Mouse (Mus musculus) MEL (cell line): ENCODE data around the gene Tra2b. TPM values are rescaled to one million over a fixed set of nuclear protein-coding genes. Genes with fewer than 3 reads are reported as not detected.

Experiments
- DNase-seq: peaks from one replicate; pipeline ENCODE4 v3.0.0; 2011; ENCODE audit warnings: low read depth, low spot score
- H3K27ac ChIP-seq: 2 replicates; pipeline ENCODE4 v1.5.1; 2012; ENCODE audit warnings: low read depth, mild to moderate bottlenecking, control low read depth, low read length, moderate library complexity; ENCODE audit not compliant: control insufficient read depth
- H3K27me3 ChIP-seq, 2 experiments: fragments of 150-350 bp in 1 of 2; sonication (generic) in 1 of 2; 2 replicates each; pipeline ENCODE4 v1.6.1; 2012; ENCODE audit warnings: low read length in 2 of 2, mild to moderate bottlenecking in 2 of 2, improper control_type of control experiment in 1 of 2, moderate library complexity in 1 of 2; ENCODE audit not compliant: insufficient read depth in 2 of 2, control insufficient read depth in 1 of 2
- H3K36me3 ChIP-seq, 2 experiments: 2 replicates each; pipeline ENCODE4 v1.6.1; 2012 to 2014; ENCODE audit warnings: low read length in 2 of 2, improper control_type of control experiment in 1 of 2, inconsistent platforms in 1 of 2, mild to moderate bottlenecking in 1 of 2; ENCODE audit not compliant: insufficient read depth in 2 of 2, control insufficient read depth in 1 of 2
- H3K4me1 ChIP-seq, 2 experiments: fragments of 150-350 bp in 1 of 2; sonication (generic) in 1 of 2; 2 replicates each; pipeline ENCODE4 v1.6.1; 2012; ENCODE audit warnings: low read length in 2 of 2, improper control_type of control experiment in 1 of 2, mild to moderate bottlenecking in 1 of 2; ENCODE audit not compliant: insufficient read depth in 2 of 2, control insufficient read depth in 1 of 2
- H3K4me3 ChIP-seq, 2 experiments: fragments of 150-350 bp in 1 of 2; sonication (generic) in 1 of 2; 2 replicates each; pipeline ENCODE4 v1.5.1; 2012; ENCODE audit warnings: low read depth in 2 of 2, low read length in 2 of 2, mild to moderate bottlenecking in 2 of 2, moderate library complexity in 2 of 2, control low read depth in 1 of 2, improper control_type of control experiment in 1 of 2; ENCODE audit not compliant: control insufficient read depth in 1 of 2, insufficient read depth in 1 of 2
- H3K79me2 ChIP-seq: 2 replicates; pipeline ENCODE4 v1.6.1; 2012; ENCODE audit warnings: mild to moderate bottlenecking, low read length, moderate library complexity; ENCODE audit not compliant: control insufficient read depth, poor library complexity, insufficient read depth
- H3K9ac ChIP-seq: 2 replicates; pipeline ENCODE4 v1.6.1; 2012; ENCODE audit warnings: low read depth, mild to moderate bottlenecking, control low read depth, low read length, moderate library complexity; ENCODE audit not compliant: control insufficient read depth, poor library complexity, severe bottlenecking
- H3K9me3 ChIP-seq: fragments of 150-350 bp; sonication (generic); replicated peaks from 2 replicates; pipeline ENCODE4 v1.6.1; 2012; ENCODE audit warnings: mild to moderate bottlenecking, low read length, improper control_type of control experiment, moderate library complexity; ENCODE audit not compliant: insufficient read depth
- BHLHE40 ChIP-seq: IDR thresholded peaks from 2 replicates; pipeline ENCODE4 v1.6.1; 2012; ENCODE audit warnings: low read depth, mild to moderate bottlenecking, inconsistent platforms, low read length, improper control_type of control experiment, borderline replicate concordance
- CHD1 ChIP-seq: IDR thresholded peaks from 2 replicates; pipeline ENCODE4 v1.6.1; 2012; ENCODE audit warnings: low read depth, mild to moderate bottlenecking, inconsistent platforms, low read length, improper control_type of control experiment
- EP300 ChIP-seq, 2 experiments: IDR thresholded peaks; 2 replicates each; pipeline ENCODE4 v1.6.1; 2011; ENCODE audit warnings: improper control_type of control experiment in 2 of 2, low read length in 2 of 2, low read depth in 1 of 2, mild to moderate bottlenecking in 1 of 2
- ETS1 ChIP-seq: IDR thresholded peaks from 2 replicates; pipeline ENCODE4 v1.6.1; 2012; ENCODE audit warnings: low read depth, mild to moderate bottlenecking, inconsistent platforms, low read length, improper control_type of control experiment, moderate library complexity
- GATA1 ChIP-seq: IDR thresholded peaks from 2 replicates; pipeline ENCODE4 v1.6.1; 2011; ENCODE audit warnings: low read depth, low read length, improper control_type of control experiment
- HCFC1 ChIP-seq: IDR thresholded peaks from 2 replicates; pipeline ENCODE4 v1.6.1; 2012; ENCODE audit warnings: low read depth, mild to moderate bottlenecking, inconsistent platforms, low read length, improper control_type of control experiment, moderate library complexity
- JUND ChIP-seq: IDR thresholded peaks from 2 replicates; pipeline ENCODE4 v1.6.1; 2011; ENCODE audit warnings: low read depth, mild to moderate bottlenecking, improper control_type of control experiment, low read length
- KAT2A ChIP-seq: conservative IDR thresholded peaks from 2 replicates; pipeline ENCODE4 v1.6.1; 2012; ENCODE audit warnings: low read depth, low read length, improper control_type of control experiment, inconsistent platforms
- MAFK ChIP-seq: IDR thresholded peaks from 2 replicates; pipeline ENCODE4 v1.6.1; 2011; ENCODE audit warnings: low read depth, mild to moderate bottlenecking, low read length, improper control_type of control experiment, borderline replicate concordance
- MAX ChIP-seq: IDR thresholded peaks from 2 replicates; pipeline ENCODE4 v1.6.1; 2011; ENCODE audit warnings: low read length, improper control_type of control experiment
- MAZ ChIP-seq: IDR thresholded peaks from 2 replicates; pipeline ENCODE4 v1.6.1; 2012; ENCODE audit warnings: low read depth, mild to moderate bottlenecking, inconsistent platforms, low read length, improper control_type of control experiment
- MEF2A ChIP-seq: IDR thresholded peaks from 2 replicates; pipeline ENCODE4 v1.6.1; 2014; ENCODE audit warnings: low read depth, mild to moderate bottlenecking, inconsistent platforms, low read length, improper control_type of control experiment; ENCODE audit not compliant: poor library complexity, insufficient replicate concordance, severe bottlenecking; ENCODE audit errors: extremely low read depth
- MXI1 ChIP-seq: IDR thresholded peaks from 2 replicates; pipeline ENCODE4 v1.6.1; 2011; ENCODE audit warnings: mild to moderate bottlenecking, low read depth, low read length, improper control_type of control experiment
- MYB ChIP-seq: IDR thresholded peaks from 2 replicates; pipeline ENCODE4 v1.6.1; 2011; ENCODE audit warnings: mild to moderate bottlenecking, low read depth, low read length, improper control_type of control experiment
- MYC ChIP-seq: IDR thresholded peaks from 2 replicates; pipeline ENCODE4 v1.6.1; 2011; ENCODE audit warnings: low read depth, mild to moderate bottlenecking, low read length, improper control_type of control experiment, moderate library complexity
- NELFE ChIP-seq: IDR thresholded peaks from 2 replicates; pipeline ENCODE4 v1.6.1; 2011; ENCODE audit warnings: low read depth, low read length, improper control_type of control experiment
- NRF1 ChIP-seq: IDR thresholded peaks from 2 replicates; pipeline ENCODE4 v1.6.1; 2014; ENCODE audit warnings: low read depth, mild to moderate bottlenecking, inconsistent platforms, low read length, improper control_type of control experiment, moderate library complexity; ENCODE audit not compliant: poor library complexity, insufficient read depth, severe bottlenecking
- POLR2A ChIP-seq, 2 experiments: IDR thresholded peaks; 2 replicates each; pipeline ENCODE4 v1.6.1; 2011 to 2012; ENCODE audit warnings: low read length in 2 of 2, mild to moderate bottlenecking in 2 of 2, control low read depth in 1 of 2, improper control_type of control experiment in 1 of 2, low read depth in 1 of 2, moderate library complexity in 1 of 2; ENCODE audit not compliant: control insufficient read depth in 1 of 2, insufficient read depth in 1 of 2, poor library complexity in 1 of 2
- POLR2AphosphoS5 ChIP-seq: IDR thresholded peaks from 2 replicates; pipeline ENCODE4 v1.6.1; 2012; ENCODE audit warnings: low read depth, borderline replicate concordance, mild to moderate bottlenecking, inconsistent platforms, low read length, moderate library complexity, mixed read lengths
- RAD21 ChIP-seq: IDR thresholded peaks from 2 replicates; pipeline ENCODE4 v1.6.1; 2011; ENCODE audit warnings: mild to moderate bottlenecking, low read depth, low read length, improper control_type of control experiment
- RCOR1 ChIP-seq: IDR thresholded peaks from 2 replicates; pipeline ENCODE4 v1.6.1; 2012; ENCODE audit warnings: low read depth, mild to moderate bottlenecking, inconsistent platforms, low read length, improper control_type of control experiment
- SIN3A ChIP-seq: IDR thresholded peaks from 2 replicates; pipeline ENCODE4 v1.6.1; 2012; ENCODE audit warnings: low read length, improper control_type of control experiment, inconsistent platforms
- TCF12 ChIP-seq: IDR thresholded peaks from 2 replicates; pipeline ENCODE4 v1.6.1; 2014; ENCODE audit warnings: low read depth, mild to moderate bottlenecking, inconsistent platforms, low read length, improper control_type of control experiment, moderate library complexity
- UBTF ChIP-seq: IDR thresholded peaks from 2 replicates; pipeline ENCODE4 v1.6.1; 2012; ENCODE audit warnings: low read depth, mild to moderate bottlenecking, inconsistent platforms, low read length, improper control_type of control experiment, moderate library complexity, borderline replicate concordance; ENCODE audit not compliant: insufficient read depth
- ZC3H11A ChIP-seq: IDR thresholded peaks from 2 replicates; pipeline ENCODE4 v1.6.1; 2012; ENCODE audit warnings: low read depth, mild to moderate bottlenecking, inconsistent platforms, low read length, improper control_type of control experiment
- ZKSCAN1 ChIP-seq: IDR thresholded peaks from 2 replicates; pipeline ENCODE4 v1.6.1; 2012; ENCODE audit warnings: low read depth, mild to moderate bottlenecking, inconsistent platforms, low read length, improper control_type of control experiment, moderate library complexity
- ZMIZ1 ChIP-seq: IDR thresholded peaks from 2 replicates; pipeline ENCODE4 v1.6.1; 2012; ENCODE audit warnings: low read depth, mild to moderate bottlenecking, inconsistent platforms, low read length, improper control_type of control experiment, moderate library complexity
- ZNF384 ChIP-seq: IDR thresholded peaks from 2 replicates; pipeline ENCODE4 v1.6.1; 2012; ENCODE audit warnings: low read depth, mild to moderate bottlenecking, inconsistent platforms, low read length, improper control_type of control experiment
- polyA plus RNA-seq, 2 experiments: library from polyadenylated mRNA; stranded (reverse) in 1 of 2; unstranded in 1 of 2; fragments of >175 nt in 1 of 2; fragments of >200 nt in 1 of 2; gene quantifications; 2 replicates each; pipeline versions ENCODE4 v1.2.1 to v1.2.4; 2012; ENCODE audit warnings: low replicate concordance in 2 of 2, low read depth in 1 of 2; ENCODE audit not compliant: insufficient read length in 2 of 2, insufficient read depth in 1 of 2, missing spikeins in 1 of 2
- total RNA-seq: library from RNA; depleted of rRNA; stranded (reverse); fragments of 300-350 nt; gene quantifications from 2 replicates; pipeline ENCODE4 v1.2.3, GENCODE M21; 2012

Gene Tra2b
- total and polyA plus RNA-seq, 3 experiments: 154 to 286 (median 263) TPM

DNA sequence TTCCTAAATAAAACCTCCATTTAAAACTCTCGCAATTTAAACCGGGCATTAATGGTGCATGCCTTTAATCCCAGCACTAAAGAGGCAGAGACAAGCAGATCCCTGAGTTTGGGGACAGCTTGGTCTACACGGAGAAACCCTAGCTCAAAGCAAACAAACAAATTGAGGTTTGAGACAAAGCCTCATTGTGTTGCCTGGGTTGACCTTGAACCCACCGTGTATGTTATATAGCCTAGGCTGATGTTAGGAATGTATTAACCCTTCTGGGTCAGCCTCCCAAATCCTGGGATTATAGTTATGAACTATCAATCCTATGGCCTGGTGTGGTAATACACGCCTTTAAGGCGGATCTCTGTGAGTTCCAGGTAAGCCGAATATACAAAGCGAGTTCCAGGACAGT, 579 bp upstream of the Tra2b start:
- TF ChIP-seq UBTF (no peak), KAT2A (no peak), MAFK (no peak), TCF12 (no peak), MAZ (no peak), GATA1 (no peak), BHLHE40 (no peak)
- DNase-seq: no peak
- H3K4me3 ChIP-seq: peak overlapping the region; percentile 40 to 72
- peaks cover 10 to 11% of the 10 kb centered on the region in 2 experiments for H3K36me3 ChIP-seq
- H3K9ac ChIP-seq: peak overlapping the region; percentile 90
- peaks cover 0 to 2% of the 10 kb centered on the region in 2 experiments; a peak in 1 of 4 replicates for H3K4me1 ChIP-seq
- no peaks in the 10 kb centered on the region for H3K27me3 ChIP-seq
- H3K79me2 ChIP-seq: peaks cover 42% of the 10 kb centered on the region
- peak overlapping the region; percentile 85 for H3K27ac ChIP-seq
- no peaks in the 10 kb centered on the region for H3K9me3 ChIP-seq

GRCm38 (mm10) chr16:22264962-22265848, 600 bp downstream of the Tra2b start:
- Histone ChIP-seq H3K4me3 (peak overlapping the region; percentile 95 to 98), H3K27me3 (no peaks in the 10 kb centered on the region), H3K36me3 (peaks cover 13 to 19% of the 10 kb centered on the region in 2 experiments), H3K79me2 (peaks cover 52% of the 10 kb centered on the region), H3K4me1 (peaks cover 2 to 3% of the 10 kb centered on the region in 2 experiments; a peak in 2 of 4 replicates), H3K27ac (peak overlapping the region; percentile 79), H3K9ac (peak overlapping the region; percentile 90), H3K9me3 (no peaks in the 10 kb centered on the region)
- peak; percentile 83 for DNase-seq
- TF ChIP-seq JUND: no peak
- peak; percentile 46 for TF ChIP-seq MXI1
- TF ChIP-seq BHLHE40: no peak
- peak; percentile 51 for TF ChIP-seq NELFE
- no peak; the same call in 1 of the 2 replicates for TF ChIP-seq MAX
- TF ChIP-seq ZNF384: peak; percentile 78
- peak in 1 of 2 experiments; percentile 42; a peak in 2 of 4 replicates for TF ChIP-seq EP300 (IDR thresholded peaks at IDR 0.05; ENCODE audit: low read depth in 1 of 2, low read length in 2 of 2)
- no peak for TF ChIP-seq RAD21
- peak; percentile 78 for TF ChIP-seq ZC3H11A
- peak; percentile 85; the same call in 1 of the 2 replicates for TF ChIP-seq CHD1
- TF ChIP-seq NRF1: no peak
- no peak for TF ChIP-seq MEF2A
- TF ChIP-seq MYC: no peak
- no peak for TF ChIP-seq ZKSCAN1
- TF ChIP-seq POLR2AphosphoS5: no peak; the same call in 1 of the 2 replicates
- TF ChIP-seq HCFC1: 0 out of 2 replicates have a peak, but pooled peaks have one; percentile 57
- peak; percentile 12; the same call in 1 of the 2 replicates for TF ChIP-seq RCOR1
- TF ChIP-seq TCF12: peak; percentile 5; the same call in 1 of the 2 replicates
- peak; percentile 61; the same call in 1 of the 2 replicates for TF ChIP-seq ZMIZ1
- no peak for TF ChIP-seq ETS1
- peak; percentile 20 for TF ChIP-seq MYB
- TF ChIP-seq MAFK: no peak
- TF ChIP-seq SIN3A: no peak; the same call in 1 of the 2 replicates
- TF ChIP-seq POLR2A (IDR thresholded peaks at IDR 0.05; ENCODE audit: control insufficient read depth in 1 of 2, insufficient read depth in 1 of 2, low read depth in 1 of 2, low read length in 2 of 2, poor library complexity in 1 of 2): no peak; a peak in 1 of 4 replicates
